Mouse (Mus musculus): ENCODE data around the gene Tex2.

- TF ChIP-seq CTCF (IDR thresholded peaks at IDR 0.05; ENCODE audit: borderline replicate concordance, control insufficient read depth, extremely low read depth, insufficient read depth, low read length, poor library complexity) (no peak), POLR2A (IDR thresholded peaks at IDR 0.05; ENCODE audit: control insufficient read depth, extremely low read depth, insufficient read depth, low read length, poor library complexity) (no peak)
Observed at GRCm38 (mm10) chr11:106489036-106489693, 124.1 kb downstream of the Tex2 start.

All from thymus, adult 2 months (tissue).